Mouse (Mus musculus) lung, embryonic 14.5 days (tissue): ENCODE measurements around the gene Ube2ql1. TPM values are rescaled to one million over a fixed set of nuclear protein-coding genes. Genes with fewer than 3 reads are reported as not detected.

Source experiments
- ATAC-seq: fragments of 200-750 bp; cut with Nextera tagmentation; 2 replicates; pipeline ENCODE4 v1.8.0; 2017; ENCODE audit warnings: mild to moderate bottlenecking, moderate TSS enrichment, moderate library complexity; ENCODE audit not compliant: insufficient read depth
- DNase-seq: peaks from one replicate; pipeline ENCODE4 v3.0.0-alpha.2; 2015
- H3K27ac ChIP-seq: fragments of 300-500 bp; sonication (generic); 2 replicates; pipeline ENCODE4 v1.5.1; 2014; ENCODE audit warnings: low read depth, mild to moderate bottlenecking, moderate library complexity
- H3K27me3 ChIP-seq: fragments of 300-500 bp; sonication (generic); 2 replicates; pipeline ENCODE4 v1.6.1; 2014; ENCODE audit warnings: low read length, control low read depth; ENCODE audit not compliant: insufficient read depth
- H3K36me3 ChIP-seq: fragments of 300-500 bp; sonication (generic); 2 replicates; pipeline ENCODE4 v1.6.1; 2014; ENCODE audit warnings: control low read depth; ENCODE audit not compliant: insufficient read depth
- H3K4me1 ChIP-seq: fragments of 300-500 bp; sonication (generic); 2 replicates; pipeline ENCODE4 v1.6.1; 2014; ENCODE audit warnings: antibody characterized with exemption, control low read depth; ENCODE audit not compliant: insufficient read depth
- H3K4me2 ChIP-seq: fragments of 300-500 bp; sonication (generic); 2 replicates; pipeline ENCODE4 v1.6.1; 2014; ENCODE audit warnings: mild to moderate bottlenecking
- H3K4me3 ChIP-seq: fragments of 300-500 bp; sonication (generic); 2 replicates; pipeline ENCODE4 v1.5.1; 2014; ENCODE audit warnings: low read depth, low read length
- H3K9ac ChIP-seq: fragments of 300-500 bp; sonication (generic); 2 replicates; pipeline ENCODE4 v1.6.1; 2014
- H3K9me3 ChIP-seq: fragments of 300-500 bp; sonication (generic); 2 replicates; pipeline ENCODE4 v1.6.1; 2016; ENCODE audit warnings: low read depth, low read length, control low read depth
- CTCF ChIP-seq: IDR thresholded peaks from 2 replicates; pipeline ENCODE4 v1.5.1; 2016; ENCODE audit warnings: antibody characterized with exemption, low read depth
- WGBS: fragments of 180-500 bp; shearing (Covaris S2); extraction: QIAGEN DNeasy Blood & Tissue Kit; methylation state at CpG from one replicate; pipeline ENCODE4 v1.1.7; 2014; 5-methylcytosine and 5-hydroxymethylcytosine counted together
- polyA plus RNA-seq: library from polyadenylated mRNA; unstranded; fragments of >200 nt; fragmentation: Nextera tagmentation; extraction: Ambion mirVana; gene quantifications from 2 replicates; pipeline ENCODE4 v1.2.1, GENCODE M21; 2014

The Ube2ql1 gene
- polyA plus RNA-seq, 1 experiment from 2014 or later: 0.34 TPM

DNA sequence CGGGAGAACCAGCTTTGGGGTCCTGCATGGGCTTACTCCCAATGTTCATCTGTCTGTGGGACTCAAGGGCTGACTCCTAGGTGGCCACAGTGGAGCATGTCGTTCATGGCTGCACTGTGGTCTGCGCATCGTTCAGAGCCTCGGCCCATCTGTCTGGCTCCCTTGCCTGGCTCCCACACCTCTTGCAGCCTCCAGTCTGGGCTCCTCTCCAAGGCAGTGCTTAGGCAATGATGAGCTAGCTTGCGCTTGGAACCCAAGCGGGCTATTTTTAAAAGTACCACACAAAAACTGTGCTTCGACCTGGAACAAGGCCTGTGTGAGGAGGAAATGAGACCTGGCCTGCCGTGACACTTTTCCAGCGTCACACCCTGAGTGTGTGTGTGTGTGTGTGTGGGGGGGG lies 21.7 kb upstream of the Ube2ql1 start:
- Histone ChIP-seq H3K27ac (no peak overlapping the region), H3K9me3 (no peaks in the 10 kb centered on the region), H3K36me3 (no peaks in the 10 kb centered on the region), H3K4me1 (no peaks in the 10 kb centered on the region), H3K27me3 (no peaks in the 10 kb centered on the region), H3K4me2 (no peak overlapping the region), H3K4me3 (no peak overlapping the region), H3K9ac (no peak overlapping the region)
- peak; percentile 76 for DNase-seq
- 64% methylated on average over 10 of the region's 10 CpGs for WGBS
- TF ChIP-seq CTCF: no peak
- ATAC-seq: peak; percentile 78

DNA sequence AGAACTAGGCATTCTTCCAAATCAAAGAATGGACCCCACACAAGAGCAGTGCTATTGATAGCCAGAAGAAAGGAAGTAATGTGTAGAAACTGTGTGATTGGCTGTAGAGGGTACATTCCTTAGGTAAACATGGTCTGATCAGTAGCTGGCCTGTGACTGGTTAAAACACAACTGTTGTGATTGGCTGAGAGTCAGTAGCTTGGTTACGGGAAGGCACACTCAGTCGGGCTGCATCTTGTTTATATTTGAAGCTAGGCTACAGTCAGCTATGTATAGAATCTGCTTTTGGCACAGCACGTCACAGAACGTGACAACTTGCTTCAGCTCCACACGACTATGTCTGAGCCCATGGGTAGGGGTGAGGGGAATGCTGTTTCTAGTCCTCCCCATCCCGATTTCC lies 19.3 kb upstream of the Ube2ql1 start:
- Histone ChIP-seq H3K9me3 (no peaks in the 10 kb centered on the region), H3K4me3 (no peak overlapping the region), H3K4me1 (no peaks in the 10 kb centered on the region), H3K36me3 (no peaks in the 10 kb centered on the region), H3K27me3 (no peaks in the 10 kb centered on the region), H3K4me2 (no peak overlapping the region), H3K27ac (no peak overlapping the region), H3K9ac (no peak overlapping the region)
- ATAC-seq: peak; percentile 86
- TF ChIP-seq CTCF: no peak
- DNase-seq: peak; percentile 51
- 44% methylated on average over 6 of the region's 6 CpGs for WGBS

DNA sequence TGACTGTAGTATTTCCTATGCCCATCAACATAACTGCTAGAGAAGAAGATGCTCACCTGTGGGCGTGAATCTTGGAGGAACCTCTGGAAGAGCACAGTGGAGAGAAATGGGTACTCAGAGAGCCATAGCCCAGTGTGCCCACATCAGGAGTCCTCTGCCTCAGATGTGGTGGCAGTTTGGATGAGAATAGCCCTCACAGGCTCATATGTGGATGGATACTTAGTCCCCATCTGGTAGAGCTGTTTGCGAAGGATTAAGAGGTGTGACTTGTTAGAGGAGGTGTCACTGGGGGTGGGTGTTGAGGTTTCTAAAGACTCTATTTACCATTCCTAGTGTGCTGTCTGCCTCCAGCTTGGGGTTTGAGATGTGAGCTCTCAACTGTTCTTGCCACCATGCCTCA lies 13.2 kb upstream of the Ube2ql1 start:
- no peak overlapping the region for H3K9ac ChIP-seq
- 57% methylated on average over 2 of the region's 2 CpGs for WGBS
- H3K4me3 ChIP-seq: no peak overlapping the region
- H3K27me3 ChIP-seq: no peaks in the 10 kb centered on the region
- H3K27ac ChIP-seq: no peak overlapping the region
- no peaks in the 10 kb centered on the region for H3K4me1 ChIP-seq
- no peak overlapping the region for H3K4me2 ChIP-seq
- no peak for TF ChIP-seq CTCF
- no peaks in the 10 kb centered on the region for H3K36me3 ChIP-seq
- DNase-seq (no peak), ATAC-seq (no peak)
- H3K9me3 ChIP-seq: no peaks in the 10 kb centered on the region

DNA sequence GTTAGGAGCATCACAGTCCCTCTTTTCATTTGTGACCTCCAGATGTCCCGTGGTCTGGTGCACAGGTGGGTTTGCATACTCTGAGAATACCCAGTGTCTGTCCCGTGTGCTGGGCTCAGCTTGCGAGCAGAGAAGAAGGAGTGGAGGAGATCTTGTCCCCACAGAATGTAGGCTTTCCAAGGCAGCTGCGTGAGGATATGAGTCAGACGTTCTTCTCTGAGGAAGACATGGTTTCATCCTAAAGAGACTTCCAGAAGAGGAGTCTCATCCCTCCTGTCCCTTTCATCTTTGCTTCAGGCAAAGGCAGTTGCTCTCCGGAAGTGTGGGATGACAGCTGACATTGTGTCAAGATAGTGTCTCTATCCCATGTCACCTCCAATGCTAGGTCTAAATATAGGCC lies 11.8 kb upstream of the Ube2ql1 start:
- 70% methylated on average over 6 of the region's 6 CpGs for WGBS
- no peaks in the 10 kb centered on the region for H3K27me3 ChIP-seq
- H3K4me2 ChIP-seq: no peak overlapping the region
- no peaks in the 10 kb centered on the region for H3K36me3 ChIP-seq
- no peaks in the 10 kb centered on the region for H3K9me3 ChIP-seq
- ATAC-seq (no peak), DNase-seq (no peak)
- no peaks in the 10 kb centered on the region for H3K4me1 ChIP-seq
- TF ChIP-seq CTCF: no peak
- no peak overlapping the region for H3K27ac ChIP-seq
- H3K9ac ChIP-seq: no peak overlapping the region
- no peak overlapping the region for H3K4me3 ChIP-seq

DNA sequence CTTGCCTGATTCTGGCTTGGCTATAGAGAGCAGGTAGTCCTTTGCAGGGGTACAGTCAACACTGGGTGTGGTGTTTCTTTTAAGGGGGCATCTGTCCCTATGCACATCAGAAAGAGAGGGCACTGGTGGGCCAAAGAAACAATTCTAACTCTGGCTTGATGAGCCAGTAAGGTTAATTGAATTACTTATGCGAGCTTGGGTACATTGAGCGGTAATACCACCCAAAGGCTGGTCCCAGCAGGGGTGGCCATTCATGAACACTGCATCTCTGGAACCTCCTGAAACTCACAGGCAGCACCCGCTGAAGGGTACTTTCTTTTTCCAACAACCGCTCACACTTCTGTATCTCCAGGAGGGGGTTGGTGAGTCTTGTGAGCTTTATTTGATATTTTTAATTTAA lies 9.1 kb upstream of the Ube2ql1 start:
- no peak overlapping the region for H3K27ac ChIP-seq
- ATAC-seq (no peak), DNase-seq (no peak)
- H3K4me3 ChIP-seq: no peak overlapping the region
- H3K4me2 ChIP-seq: no peak overlapping the region
- no peak overlapping the region for H3K9ac ChIP-seq
- H3K36me3 ChIP-seq: no peaks in the 10 kb centered on the region
- no peaks in the 10 kb centered on the region for H3K27me3 ChIP-seq
- no peaks in the 10 kb centered on the region for H3K4me1 ChIP-seq
- TF ChIP-seq CTCF: no peak
- 79% methylated on average over 4 of the region's 4 CpGs for WGBS
- H3K9me3 ChIP-seq: no peaks in the 10 kb centered on the region

DNA sequence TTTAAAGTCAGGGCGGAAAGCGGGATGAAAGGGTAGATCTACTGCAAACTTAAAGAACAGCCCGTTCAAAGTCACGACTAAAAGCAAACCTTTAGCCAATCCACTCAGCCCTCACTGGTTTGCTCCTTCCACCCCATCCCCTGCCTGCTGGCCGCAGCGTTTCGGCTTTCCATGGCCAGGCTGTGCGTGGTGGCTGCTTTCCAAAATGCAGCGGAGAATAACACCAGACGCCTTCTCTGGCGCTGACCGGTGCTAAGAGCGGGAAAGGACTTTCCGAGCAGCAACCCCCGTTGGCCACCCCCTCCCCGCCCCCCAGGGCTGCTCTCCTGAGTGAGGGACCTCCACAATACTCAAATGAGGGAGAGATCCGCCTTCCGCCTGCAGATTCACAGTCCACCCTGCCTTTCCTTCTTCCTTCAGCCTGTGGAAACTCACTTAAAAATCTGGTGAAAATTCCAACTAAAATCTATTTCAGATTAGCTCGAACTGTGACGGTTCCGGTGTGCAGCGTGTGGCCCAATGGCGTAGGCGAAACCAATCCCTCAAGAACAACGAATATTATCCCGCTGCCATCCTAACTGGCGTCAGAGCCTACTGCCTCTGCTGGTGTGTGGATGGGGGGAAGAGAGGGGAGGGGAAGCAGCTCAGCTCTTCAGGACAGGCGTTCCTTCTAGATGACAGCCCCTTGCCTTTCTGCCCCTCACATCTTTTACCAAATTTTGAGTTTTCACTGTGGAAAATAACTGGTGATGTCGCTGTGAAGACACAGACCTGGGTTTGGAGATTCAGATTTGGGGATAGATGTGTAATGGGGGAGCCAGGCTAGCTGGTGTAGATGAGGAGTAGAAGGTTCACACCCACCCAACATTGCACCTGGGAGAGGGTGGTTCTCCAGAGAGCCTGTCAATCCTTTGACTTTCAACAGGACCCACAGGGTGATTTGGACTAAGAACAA lies 919 bp upstream of the Ube2ql1 start:
- DNase-seq (peak; percentile 82), ATAC-seq (peak; percentile 70)
- peaks cover 48% of the 10 kb centered on the region for H3K27me3 ChIP-seq
- no peaks in the 10 kb centered on the region for H3K36me3 ChIP-seq
- H3K9me3 ChIP-seq: no peaks in the 10 kb centered on the region
- H3K4me3 ChIP-seq: peak overlapping the region; percentile 58
- H3K4me1 ChIP-seq: 0 out of 2 replicates have a peak, but pooled peaks cover 3% of the 10 kb centered on the region
- no peak overlapping the region for H3K27ac ChIP-seq
- peak overlapping the region; percentile 32; the same call in 1 of the 2 replicates for H3K9ac ChIP-seq
- 2% methylated on average over 29 of the region's 29 CpGs for WGBS
- TF ChIP-seq CTCF: no peak
- H3K4me2 ChIP-seq: peak overlapping the region; percentile 98

DNA sequence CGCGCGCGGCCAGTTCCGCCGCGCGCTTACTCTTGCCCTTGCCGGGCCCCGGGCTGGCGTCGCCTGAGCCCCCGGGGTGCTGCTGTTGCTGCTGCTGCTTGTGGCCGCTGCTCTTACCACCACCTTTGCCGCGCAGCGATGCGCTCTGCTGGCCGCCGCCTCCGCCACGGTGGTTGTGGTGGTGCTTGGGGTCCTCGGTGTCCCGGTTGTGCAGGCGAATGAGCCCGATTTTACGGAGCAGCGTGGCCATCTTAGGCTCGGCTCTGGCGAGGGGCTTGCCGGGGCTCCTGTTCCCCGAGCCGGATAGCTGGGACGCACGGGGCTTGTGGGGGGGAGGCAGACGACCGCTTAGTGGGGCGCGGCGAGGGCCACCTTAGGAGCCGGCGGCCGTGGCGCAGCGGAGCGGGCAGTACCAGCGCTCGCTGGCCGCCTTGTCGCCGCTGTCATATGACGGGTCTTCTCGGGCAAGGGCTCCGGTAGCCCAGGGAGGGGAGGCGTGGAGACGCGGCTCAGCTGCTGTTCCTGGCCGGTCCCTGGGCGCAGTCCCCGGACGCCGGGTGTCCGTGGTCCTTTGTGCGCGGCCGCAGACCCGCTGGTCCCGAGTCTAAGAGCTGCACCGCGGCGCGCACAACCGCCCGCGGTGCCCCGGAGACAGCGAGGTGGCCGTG lies 464 bp downstream of the Ube2ql1 start:
- Histone ChIP-seq H3K36me3 (no peaks in the 10 kb centered on the region), H3K9me3 (no peaks in the 10 kb centered on the region), H3K9ac (peak overlapping the region; percentile 49), H3K4me2 (peak overlapping the region; percentile 98), H3K27me3 (peaks cover 58% of the 10 kb centered on the region), H3K4me3 (peak overlapping the region; percentile 58), H3K27ac (no peak overlapping the region), H3K4me1 (0 out of 2 replicates have a peak, but pooled peaks cover 3% of the 10 kb centered on the region)
- no peak for TF ChIP-seq CTCF
- DNase-seq (peak; percentile 52), ATAC-seq (peak; percentile 74)
- WGBS: under 1% methylated on average over 74 of the region's 78 CpGs
